Mouse (Mus musculus): Measurements from ENCODE around the gene Uxs1. TPM values are rescaled to one million over a fixed set of nuclear protein-coding genes. Genes with fewer than 3 reads are reported as not detected.

Uxs1 gene
- polyA plus RNA-seq (2012) = 16.8 and 31.2 TPM in 2 replicates

GRCm38 (mm10) chr1:43827763-43828194, at the start of gene Uxs1:
Gene Uxs1, minus strand, starts transcription at chr1:43827800.
- TF ChIP-seq GATA1 (IDR thresholded peaks at IDR 0.05; ENCODE audit: low read length) = no peak

GRCm38 (mm10) chr1:43877233-43877632, 49.6 kb upstream of the Uxs1 start:
- no peak for TF ChIP-seq GATA1 (IDR thresholded peaks at IDR 0.05; ENCODE audit: low read length)

- TF ChIP-seq GATA1 (IDR thresholded peaks at IDR 0.05; ENCODE audit: low read length) = no peak
Measured at GRCm38 (mm10) chr1:43871116-43871515, 43.5 kb upstream of the Uxs1 start.

- TF ChIP-seq GATA1 (IDR thresholded peaks at IDR 0.05; ENCODE audit: low read length) = no peak
Measured at GRCm38 (mm10) chr1:43868510-43868909, 40.9 kb upstream of the Uxs1 start.

GRCm38 (mm10) chr1:43864758-43865157, 37.2 kb upstream of the Uxs1 start:
- no peak for TF ChIP-seq GATA1 (IDR thresholded peaks at IDR 0.05; ENCODE audit: low read length)

GRCm38 (mm10) chr1:43862614-43863013, 35.0 kb upstream of the Uxs1 start:
- no peak for TF ChIP-seq GATA1 (IDR thresholded peaks at IDR 0.05; ENCODE audit: low read length)

- TF ChIP-seq GATA1 (IDR thresholded peaks at IDR 0.05; ENCODE audit: low read length) = no peak
Measured at GRCm38 (mm10) chr1:43858988-43859387, 31.4 kb upstream of the Uxs1 start.

- TF ChIP-seq GATA1 (IDR thresholded peaks at IDR 0.05; ENCODE audit: low read length) = no peak
Measured at GRCm38 (mm10) chr1:43857656-43858055, 30.1 kb upstream of the Uxs1 start.

- TF ChIP-seq GATA1 (IDR thresholded peaks at IDR 0.05; ENCODE audit: low read length) = no peak
Measured at GRCm38 (mm10) chr1:43855591-43855990, 28.0 kb upstream of the Uxs1 start.

GRCm38 (mm10) chr1:43843398-43843797, 15.8 kb upstream of the Uxs1 start:
- TF ChIP-seq GATA1 (IDR thresholded peaks at IDR 0.05; ENCODE audit: low read length) = no peak

- TF ChIP-seq GATA1 (IDR thresholded peaks at IDR 0.05; ENCODE audit: low read length) = no peak
Measured at GRCm38 (mm10) chr1:43837236-43837635, 9.6 kb upstream of the Uxs1 start.

- no peak for TF ChIP-seq GATA1 (IDR thresholded peaks at IDR 0.05; ENCODE audit: low read length)
Measured at GRCm38 (mm10) chr1:43830096-43830495, 2.5 kb upstream of the Uxs1 start.

- no peak for TF ChIP-seq GATA1 (IDR thresholded peaks at IDR 0.05; ENCODE audit: low read length)
Measured at GRCm38 (mm10) chr1:43827002-43827762, 418 bp downstream of the Uxs1 start.

- no peak for TF ChIP-seq GATA1 (IDR thresholded peaks at IDR 0.05; ENCODE audit: low read length)
Measured at GRCm38 (mm10) chr1:43826628-43827001, 985 bp downstream of the Uxs1 start.

GRCm38 (mm10) chr1:43823406-43823805, 4.2 kb downstream of the Uxs1 start:
- TF ChIP-seq GATA1 (IDR thresholded peaks at IDR 0.05; ENCODE audit: low read length) = no peak

GRCm38 (mm10) chr1:43822586-43822985, 5.0 kb downstream of the Uxs1 start:
- no peak for TF ChIP-seq GATA1 (IDR thresholded peaks at IDR 0.05; ENCODE audit: low read length)

- no peak for TF ChIP-seq GATA1 (IDR thresholded peaks at IDR 0.05; ENCODE audit: low read length)
Measured at GRCm38 (mm10) chr1:43821804-43822203, 5.8 kb downstream of the Uxs1 start.
